Mouse (Mus musculus) yolk sac, embryonic 10.5 days (tissue): ENCODE measurements at regions not wholly inside any gene's neighbourhood (a gene's known extent, or its start where the extent isn't known, plus 50 kb on each side); places are given as distances from the start of the nearest gene placed in this dataset.

ENCODE experiments used
- DNase-seq: peaks from one replicate; pipeline ENCODE4 v3.0.0-alpha.2; 2017; ENCODE audit warnings: low spot score

DNA sequence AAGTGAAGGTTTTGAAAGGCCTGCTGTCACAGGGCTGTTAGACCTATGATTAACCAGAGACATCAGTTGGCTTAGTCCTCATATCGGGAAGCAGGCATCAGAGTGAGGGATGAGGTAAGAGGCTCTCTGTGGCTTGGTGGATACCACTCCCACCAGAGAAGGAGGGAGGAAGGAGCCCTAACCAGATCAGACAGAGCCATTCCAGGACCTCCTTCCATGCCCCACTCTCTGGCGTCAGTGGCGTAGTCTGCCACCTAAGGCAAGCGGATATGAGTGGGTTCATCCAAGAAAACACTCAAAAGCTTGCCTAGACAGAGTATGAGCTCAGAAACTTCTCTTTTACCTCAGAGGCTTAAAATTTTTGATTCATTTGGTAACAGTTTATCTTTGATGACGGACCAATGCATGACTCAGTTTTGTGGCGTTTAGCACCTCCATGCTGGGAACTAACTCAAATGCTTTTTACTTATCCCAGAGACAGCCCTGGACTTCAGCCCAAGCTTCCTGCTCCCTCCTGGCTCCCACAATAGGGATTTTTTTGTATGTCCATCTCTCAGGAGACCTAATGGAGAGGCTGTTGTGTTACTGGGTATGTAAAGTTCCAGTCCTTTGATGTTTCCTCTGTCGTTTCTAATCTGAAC lies 367.5 kb upstream of the Rasgrp1 start:
- DNase-seq, result no peak

DNA sequence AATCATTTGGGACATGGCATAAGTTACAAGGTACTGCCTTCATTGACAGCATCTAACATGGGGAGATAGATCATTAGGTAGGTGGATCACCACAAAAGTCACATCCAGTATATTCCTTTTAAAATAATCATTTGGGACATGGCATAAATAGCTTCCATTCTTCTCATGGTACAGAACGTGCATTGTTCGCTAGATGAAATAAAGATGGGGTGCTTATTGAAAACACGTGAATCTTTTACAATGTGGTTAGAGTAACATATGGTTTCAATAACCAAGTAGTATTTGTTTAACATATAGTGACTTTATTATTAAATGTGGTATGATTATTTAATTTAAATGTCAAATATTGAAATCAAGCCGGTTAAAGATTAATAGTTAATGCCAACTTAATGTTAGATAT lies 381.3 kb upstream of the Rasgrp1 start:
- no peak for DNase-seq

DNA sequence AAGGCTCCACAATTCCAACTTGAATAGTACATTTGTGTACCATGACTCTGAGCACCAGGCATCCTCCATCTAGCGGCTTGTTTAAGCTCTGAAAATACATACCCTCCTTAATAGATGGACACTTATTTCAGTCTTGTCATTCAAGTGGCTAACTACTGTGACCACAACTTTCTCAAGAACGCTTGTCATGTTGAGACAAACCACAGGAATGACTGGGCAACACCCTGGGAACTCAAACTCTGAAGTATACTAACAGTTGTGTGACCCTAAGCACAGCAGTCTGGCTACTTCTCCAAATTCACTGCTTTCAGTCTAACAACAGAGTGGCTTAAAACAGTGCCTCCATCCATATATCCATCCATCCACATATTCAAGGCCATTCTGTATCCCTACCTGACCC lies 380.4 kb upstream of the Thbs1 start:
- DNase-seq, result no peak

DNA sequence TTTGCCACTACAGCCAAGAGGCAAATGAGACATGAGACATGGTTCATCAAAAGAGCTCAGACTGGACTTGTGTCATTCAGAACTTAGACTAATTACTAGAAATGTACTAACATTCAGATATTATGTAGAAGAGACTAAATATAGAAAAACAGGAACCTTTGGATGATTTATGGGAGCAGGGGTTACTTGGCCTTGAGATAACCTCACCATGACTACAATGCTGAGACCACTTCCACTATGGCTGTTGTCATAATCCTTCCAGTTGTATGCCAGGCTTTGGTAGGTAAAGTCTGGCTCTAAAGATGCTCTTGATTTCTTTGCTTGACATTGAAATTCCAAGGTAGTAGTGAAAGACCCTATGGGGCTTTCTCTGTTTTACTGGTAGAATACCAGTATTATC lies 369.3 kb upstream of the Thbs1 start:
- DNase-seq, result no peak

DNA sequence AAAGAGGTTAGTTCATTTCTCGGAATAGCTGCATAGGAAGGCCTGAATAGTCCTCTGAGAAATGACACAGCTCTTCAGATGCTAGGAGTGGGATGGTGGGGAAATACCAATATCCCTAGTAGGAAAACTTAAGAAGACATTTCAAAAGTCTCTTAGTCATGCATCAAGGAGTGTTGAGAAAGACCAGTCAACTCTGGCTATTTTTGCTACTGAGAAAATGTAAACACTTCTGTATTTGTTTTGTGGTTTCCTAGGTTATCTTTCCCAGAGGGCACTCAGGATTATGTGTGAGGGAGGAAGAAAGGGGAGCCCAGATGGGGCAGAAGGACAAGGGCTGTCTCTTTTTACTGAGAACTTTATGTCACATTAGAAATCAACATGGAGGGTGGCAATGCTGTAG lies 367.8 kb upstream of the Thbs1 start:
- no peak for DNase-seq

DNA sequence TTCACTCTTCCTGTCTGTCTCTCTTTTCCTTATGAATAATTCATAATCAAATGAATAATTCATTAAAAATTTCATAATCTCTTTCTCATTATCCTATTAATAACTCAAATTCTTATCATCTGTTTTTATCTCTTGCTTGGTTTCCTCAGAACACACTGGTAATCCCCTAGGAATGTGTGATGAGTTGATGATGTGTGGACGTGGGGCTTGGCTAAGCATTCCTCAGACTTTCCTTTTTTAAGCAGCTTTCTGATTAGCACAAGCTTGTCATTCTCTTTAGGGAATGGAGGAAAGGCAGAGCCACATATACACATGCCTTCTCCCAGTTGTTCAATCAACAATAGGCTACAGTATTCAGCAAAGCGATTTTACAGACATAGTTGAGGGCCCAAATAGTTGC lies 365.9 kb upstream of the Thbs1 start:
- no peak for DNase-seq

DNA sequence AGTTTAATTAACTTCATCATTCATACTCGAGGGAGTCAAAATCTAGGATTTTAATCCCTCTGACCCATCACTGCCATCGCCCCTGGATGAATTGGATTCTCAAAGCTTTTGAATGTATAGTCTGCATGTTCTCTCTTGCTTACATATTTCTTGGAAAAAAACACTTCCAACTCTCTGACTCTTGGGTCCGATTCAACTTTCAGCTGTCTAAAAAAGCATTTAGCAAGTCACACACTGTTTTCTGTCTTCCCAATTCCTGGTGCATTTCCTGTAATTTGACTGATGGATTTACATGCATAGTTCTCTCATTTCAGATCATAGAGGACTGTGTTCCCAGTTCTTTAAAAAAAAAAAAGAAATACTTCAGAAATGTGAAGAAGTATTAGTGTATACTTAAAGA lies 364.5 kb upstream of the Thbs1 start:
- no peak for DNase-seq

DNA sequence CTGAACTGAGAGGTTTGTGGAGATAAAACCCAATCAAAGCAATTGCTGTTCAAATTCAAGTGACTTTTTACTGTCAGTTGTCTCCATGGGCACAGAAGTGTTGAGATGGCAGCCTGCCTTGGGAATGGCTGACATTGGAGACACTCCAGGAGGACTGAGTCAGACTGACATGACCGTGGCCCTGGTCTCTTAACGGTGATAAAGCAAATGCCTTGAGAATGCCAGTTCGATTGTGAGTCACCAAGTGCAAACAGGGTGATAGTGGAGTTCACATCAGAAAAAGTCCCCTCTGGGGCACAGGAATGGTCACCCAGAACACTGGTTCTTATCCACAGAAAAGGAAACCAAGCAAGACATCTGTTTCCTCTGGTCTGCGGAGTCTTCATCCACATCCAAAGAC lies 362.8 kb upstream of the Thbs1 start:
- no peak for DNase-seq

DNA sequence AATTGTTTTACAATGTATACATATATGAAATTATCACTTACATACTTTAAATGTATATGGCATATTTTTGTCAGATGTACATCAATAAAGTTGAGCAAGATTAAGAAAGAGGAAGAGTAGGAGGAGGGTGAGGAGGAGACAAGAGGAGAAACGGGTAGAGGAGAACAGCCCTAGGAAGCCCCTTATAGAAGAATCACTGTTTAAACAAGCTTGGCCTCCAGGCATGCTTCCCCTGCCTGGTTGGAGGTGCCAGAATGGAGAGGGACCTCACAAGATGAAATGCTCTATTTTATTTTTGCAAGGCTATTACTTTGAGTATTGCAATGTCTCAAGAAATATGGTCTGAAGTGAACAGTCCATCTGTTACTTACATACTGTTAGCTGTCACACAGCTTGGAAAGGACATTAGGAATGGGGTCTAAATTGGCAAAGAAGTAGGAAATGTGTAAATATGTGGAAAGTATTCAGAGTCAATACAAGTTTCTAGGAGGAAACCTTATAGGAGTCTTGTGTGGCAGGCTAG lies 352.1 kb upstream of the Thbs1 start:
- no peak for DNase-seq

DNA sequence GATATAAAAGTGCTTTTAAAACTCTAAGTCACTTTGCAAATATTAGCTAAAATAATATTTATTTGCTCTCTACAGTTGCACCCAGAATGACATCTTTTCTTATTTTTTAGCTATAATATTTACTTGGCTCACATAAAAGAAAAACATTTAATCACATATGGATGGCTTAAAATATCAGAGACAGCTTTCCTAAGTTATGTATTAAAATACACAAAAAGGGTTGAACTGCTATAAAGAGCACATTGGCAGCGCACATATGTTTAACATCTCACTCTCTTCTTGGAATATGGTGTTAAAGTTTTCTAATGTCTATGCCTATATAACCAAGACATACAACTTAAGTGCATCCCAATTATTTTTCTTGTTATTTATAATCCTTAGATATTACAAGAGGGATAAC lies 348.0 kb upstream of the Thbs1 start:
- DNase-seq, result no peak

DNA sequence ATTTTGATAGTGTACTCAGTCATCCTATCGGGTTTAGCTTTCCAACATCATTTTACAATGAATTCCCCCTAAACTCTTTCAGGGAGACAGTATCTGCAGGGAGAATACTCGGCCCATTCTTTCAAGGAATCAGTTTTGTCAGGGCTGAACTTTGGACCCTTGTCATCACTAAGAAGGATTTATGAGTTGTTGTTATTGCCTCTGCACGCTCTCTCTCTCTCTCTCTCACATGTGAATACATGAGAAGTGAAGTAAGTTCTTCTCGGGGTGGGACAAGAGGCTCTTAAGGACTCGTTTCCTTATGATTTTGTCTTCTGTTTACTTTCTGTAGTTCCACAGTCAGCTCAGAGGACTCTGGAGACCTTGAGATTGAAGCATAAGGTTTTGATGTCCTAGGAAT lies 346.1 kb upstream of the Thbs1 start:
- no peak for DNase-seq

DNA sequence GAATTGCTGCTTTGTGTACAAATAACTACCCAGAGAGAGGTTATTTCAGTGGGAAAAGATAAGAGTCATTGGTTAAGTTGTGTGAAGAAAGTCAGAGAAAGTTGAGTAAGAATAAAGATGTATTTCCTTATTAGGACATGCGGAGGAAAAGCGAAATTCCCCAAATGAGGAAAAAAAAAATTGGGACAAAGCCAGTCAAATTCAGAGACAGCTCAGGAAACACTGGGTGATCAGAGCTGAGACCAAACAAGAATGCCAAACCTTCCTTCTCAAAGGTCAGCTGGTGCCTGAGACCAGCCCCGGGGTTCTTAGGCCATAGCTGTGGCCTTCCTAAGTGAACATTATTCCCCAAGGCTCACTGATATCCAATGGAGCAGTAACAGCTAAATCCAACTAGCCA lies 345.2 kb upstream of the Thbs1 start:
- DNase-seq, result no peak

DNA sequence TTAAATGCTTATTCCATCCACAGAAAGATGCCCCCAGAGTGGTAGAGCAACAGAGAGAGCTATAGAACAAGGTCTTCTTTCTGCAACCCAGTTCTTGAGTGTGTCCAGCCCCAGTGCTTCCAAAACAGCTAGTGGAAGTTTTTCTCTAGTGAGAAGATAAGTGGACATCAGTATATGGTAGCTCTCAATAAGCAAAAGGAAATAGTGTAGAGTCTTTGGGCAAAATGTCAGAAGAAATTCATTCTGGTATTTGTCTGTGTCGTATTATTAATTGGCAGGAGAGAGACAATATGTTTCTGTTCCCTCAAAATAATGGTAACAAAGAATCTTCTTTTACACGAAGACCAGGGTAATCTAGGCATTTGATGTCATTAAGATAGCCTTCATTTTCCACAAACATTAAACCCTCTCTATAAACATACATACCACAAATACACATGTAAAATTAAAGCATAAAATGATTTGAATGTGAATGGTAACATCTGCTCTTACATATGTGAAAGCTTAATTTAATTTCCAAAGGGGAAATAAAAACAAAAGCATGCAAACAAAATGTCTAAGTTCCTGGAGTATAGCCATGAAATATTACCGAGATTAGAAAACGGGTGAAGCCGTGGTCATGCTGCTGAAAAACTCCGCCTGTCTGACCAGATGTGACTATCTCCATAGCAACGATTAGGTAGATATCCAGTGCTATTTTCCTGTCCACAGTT lies 342.1 kb upstream of the Thbs1 start:
- DNase-seq, result no peak

DNA sequence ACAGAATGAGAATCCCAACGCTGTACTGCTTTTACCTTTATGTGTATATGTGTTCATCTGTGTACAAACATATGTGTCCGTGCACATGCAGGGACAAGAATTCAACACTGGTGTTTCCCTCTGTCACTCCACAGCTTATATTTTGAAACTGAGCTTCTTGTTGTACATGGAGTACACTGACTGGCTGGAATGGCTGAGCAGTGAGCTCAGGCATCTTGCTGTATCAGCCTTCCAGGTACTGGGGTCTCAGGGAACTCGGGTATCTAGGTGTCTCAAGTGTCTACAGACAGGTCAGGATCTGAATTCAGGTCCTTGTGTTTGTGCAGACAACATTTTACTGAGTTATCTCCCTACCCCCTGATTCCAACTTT lies 341.6 kb upstream of the Thbs1 start:
- DNase-seq, result no peak

DNA sequence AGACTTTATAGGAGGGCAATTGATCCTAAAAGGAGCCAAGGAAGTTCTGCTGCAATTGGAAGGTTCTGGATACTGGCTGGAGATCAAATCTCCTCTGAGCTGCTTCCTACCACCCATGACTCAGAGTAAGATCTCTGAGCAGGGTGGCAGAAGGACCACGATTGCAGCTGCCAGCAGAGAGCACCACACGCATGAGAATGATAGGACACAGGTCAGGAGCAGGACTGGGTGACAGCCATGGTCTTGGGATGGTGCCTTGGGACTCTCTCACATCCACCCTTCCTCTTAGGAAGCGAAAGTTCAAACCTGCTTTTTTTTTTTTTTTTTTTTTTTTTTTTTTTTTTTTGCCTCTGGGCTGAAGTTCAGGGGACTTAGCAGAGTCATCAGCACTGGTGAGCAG lies 331.4 kb upstream of the Thbs1 start:
- DNase-seq, result no peak

DNA sequence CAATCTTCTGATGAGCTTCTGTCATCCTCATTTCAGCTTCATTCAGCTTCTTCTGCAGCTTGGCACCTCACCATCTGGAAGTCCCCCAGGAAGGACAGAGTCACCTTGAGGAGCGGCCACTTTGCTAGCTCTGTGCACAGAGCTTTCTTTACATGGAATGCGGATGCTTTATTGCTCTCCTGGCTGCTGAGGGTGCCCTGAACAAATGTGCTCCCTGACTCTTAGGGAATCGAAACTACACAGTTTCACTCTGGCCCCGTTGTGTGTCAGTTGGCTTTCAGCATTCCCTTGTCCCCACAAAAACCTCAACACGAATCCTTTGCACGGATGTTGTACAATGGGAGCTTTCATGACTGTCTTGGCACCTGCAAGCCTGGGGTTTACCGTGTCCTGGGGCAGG lies 330.9 kb upstream of the Thbs1 start:
- DNase-seq, result no peak

DNA sequence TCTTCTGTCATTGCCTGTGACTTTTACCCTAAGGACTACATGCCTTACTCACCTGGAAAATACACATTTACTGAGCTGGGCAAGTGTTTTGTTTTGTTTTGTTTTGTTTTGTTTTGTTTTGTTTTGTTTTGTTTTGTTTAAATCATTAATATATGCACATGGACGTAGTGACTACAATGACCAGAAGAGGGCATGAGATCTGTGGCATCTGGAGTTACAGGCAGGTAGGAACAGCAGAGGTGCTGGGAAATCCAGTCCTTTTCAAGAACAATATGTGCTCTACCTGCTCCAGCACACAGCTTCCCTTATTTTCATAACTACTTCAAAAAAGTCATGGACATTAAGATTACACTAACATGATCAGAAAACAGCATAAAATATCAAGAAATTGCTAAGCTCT lies 324.4 kb upstream of the Thbs1 start:
- no peak for DNase-seq

DNA sequence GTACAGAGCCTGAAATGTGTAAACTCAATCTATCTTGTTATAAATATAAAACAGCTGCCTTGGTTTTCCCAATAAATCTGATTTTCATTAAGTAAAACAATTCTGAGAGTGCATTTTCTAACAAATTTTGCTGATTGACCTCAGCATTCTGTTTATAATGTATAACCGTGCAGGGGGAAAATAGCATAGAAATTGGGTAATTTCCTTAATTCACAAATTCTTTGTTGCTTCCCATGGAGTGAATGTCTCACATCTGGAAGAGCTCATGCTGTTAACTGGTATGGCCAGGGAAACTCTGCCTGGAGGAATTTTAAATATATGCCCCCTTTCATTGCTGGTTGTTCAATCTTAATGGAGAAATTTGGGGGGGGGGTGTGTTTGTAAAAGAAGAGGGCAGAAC lies 317.4 kb upstream of the Thbs1 start:
- DNase-seq, result no peak

DNA sequence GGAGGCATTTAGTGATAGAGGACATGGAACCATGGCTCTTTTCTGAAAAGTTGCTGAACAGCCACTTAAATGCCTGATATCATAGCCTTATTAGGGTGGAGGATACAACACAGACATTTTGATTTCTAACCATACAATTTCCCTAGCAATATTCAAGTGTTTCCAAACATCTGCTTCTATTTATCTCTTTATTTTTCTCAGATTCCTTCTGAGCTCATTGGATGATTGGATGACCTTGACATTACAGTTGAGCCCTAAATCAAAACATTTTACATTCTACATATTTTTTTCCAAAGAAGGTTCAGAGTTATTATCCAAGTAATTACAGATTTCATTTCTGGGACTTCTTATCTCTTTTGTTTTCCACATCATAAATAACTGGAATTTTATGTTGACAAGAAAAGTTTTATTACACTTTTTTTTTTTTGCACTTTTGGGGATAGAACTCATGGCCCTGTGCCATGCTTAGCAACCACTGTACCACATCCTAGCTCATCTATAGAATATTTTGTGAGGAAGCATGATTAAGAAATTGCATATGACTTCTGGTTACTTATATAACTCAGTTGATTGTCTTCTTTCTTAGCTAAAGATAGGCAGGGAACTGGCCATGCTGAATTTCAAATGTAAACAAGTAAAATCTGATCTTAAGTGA lies 309.6 kb upstream of the Thbs1 start:
- DNase-seq, result no peak

DNA sequence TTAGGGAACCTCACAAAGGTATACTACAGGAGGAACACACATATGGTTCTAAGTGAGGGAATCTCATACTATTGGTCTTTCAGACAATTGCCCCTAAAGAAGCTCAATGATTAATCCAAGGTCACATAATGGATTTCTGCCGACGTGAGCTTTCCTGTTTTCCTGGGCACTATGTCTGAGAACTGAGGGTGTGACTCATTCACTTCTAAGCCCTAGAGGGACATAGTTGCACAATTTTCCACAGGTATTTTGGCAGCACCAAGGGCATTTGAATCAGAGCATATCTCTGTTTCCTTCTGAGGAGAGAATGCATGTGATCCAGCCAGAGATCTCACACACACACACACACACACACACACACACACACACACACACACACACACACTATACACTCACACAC lies 309.0 kb upstream of the Thbs1 start:
- no peak for DNase-seq

DNA sequence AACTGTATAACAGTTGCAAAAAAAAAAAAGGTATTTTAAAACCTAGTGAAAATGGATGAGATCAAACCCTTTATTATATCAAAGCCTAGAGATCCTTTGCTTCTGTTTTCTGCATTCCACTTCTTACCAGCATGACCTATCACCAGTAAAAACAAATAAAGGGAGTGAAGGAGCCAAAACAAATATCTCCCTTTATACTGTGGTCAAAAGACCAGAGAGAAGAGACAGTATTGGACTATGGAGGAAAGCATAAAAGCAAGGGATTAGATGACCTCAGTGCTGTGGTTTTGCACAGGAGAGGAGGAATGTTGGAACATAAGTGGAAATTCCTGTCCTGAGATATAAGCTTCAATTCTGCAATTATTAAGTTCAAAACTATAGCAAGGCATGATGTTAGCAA lies 307.0 kb upstream of the Thbs1 start:
- DNase-seq, result no peak

DNA sequence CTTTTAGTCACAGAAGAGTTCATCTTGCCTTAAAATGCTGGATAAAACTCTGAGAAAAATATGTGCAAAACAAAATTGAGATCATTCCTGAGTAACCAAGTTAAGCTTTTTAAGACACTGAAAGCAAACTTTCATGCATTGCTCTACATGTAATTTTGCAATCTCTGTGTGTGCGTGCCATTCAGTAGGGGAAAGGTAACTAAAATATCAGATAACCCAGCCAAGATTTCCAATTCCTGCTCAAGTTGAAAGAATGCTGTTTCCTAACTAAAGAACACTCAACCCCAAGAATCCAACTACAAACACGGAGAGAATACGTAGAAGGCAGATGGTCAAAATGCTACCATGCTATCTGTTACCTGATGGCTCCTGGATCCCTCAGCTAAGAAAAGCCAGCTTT lies 304.6 kb upstream of the Thbs1 start:
- no peak for DNase-seq

DNA sequence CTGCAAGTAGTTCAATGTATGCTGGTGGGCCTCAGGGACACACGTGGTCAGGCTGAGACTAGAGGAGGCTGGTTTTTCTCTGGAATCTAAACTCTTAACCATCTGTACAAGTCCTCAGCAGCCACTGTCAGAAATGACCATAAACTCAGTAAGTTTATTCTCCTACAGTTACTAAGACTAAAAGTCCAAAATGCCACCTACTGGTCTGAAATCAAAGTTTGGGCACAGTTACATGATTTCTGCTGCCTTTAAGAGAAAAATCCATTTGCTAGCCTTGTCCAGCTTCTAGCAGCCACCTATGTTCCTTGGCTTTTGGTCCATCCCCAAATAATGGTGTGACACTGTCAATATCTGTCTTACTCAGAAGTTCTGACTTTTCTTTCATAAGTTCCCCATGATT lies 300.2 kb upstream of the Thbs1 start:
- DNase-seq, result no peak

DNA sequence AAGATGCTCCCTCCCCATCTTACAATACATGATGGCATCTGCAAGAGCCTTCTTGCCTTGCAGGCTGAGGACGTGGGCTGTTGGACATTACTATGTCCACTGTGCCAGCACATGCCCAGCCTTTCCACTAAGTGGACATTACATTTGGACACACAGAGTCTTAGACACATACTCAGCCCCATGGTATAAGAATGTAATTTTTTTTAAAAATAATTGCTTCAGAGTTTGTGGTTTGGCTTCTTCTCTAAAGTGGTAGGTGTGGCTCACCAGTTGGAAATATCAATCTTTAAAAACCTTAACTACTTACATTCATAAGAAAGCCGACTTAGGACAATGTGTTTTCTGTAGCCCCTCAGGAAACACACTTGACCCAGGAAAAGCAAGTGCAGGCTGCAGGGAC lies 299.7 kb upstream of the Thbs1 start:
- no peak for DNase-seq
